Mouse (Mus musculus) hindbrain, embryonic 15.5 days (tissue): ENCODE results near the gene Nkx2-3. TPM values are rescaled to one million over a fixed set of nuclear protein-coding genes. Genes with fewer than 3 reads are reported as not detected.

Experiments
- ATAC-seq: fragments of 200-750 bp; cut with Nextera tagmentation; 2 replicates; pipeline ENCODE4 v1.8.0; 2017; ENCODE audit warnings: low read depth, moderate number of reproducible peaks, moderate TSS enrichment; ENCODE audit not compliant: low FRiP score
- H3K27ac ChIP-seq: fragments of 300-500 bp; sonication (generic); replicated peaks from 2 replicates; pipeline ENCODE4 v1.5.1; 2015; ENCODE audit warnings: mild to moderate bottlenecking, inconsistent platforms
- H3K27me3 ChIP-seq: fragments of 300-500 bp; sonication (generic); 2 replicates; pipeline ENCODE4 v1.6.1; 2015; ENCODE audit warnings: control low read depth, inconsistent platforms
- H3K36me3 ChIP-seq: fragments of 300-500 bp; sonication (generic); 2 replicates; pipeline ENCODE4 v1.6.1; 2015; ENCODE audit warnings: control low read depth, inconsistent platforms
- H3K4me1 ChIP-seq: fragments of 300-500 bp; sonication (generic); replicated peaks from 2 replicates; pipeline ENCODE4 v1.6.1; 2015; ENCODE audit warnings: control low read depth, inconsistent platforms
- H3K4me2 ChIP-seq: fragments of 300-500 bp; sonication (generic); 2 replicates; pipeline ENCODE4 v1.6.1; 2015; ENCODE audit warnings: moderate library complexity, mild to moderate bottlenecking, inconsistent platforms
- H3K4me3 ChIP-seq: fragments of 300-500 bp; sonication (generic); 2 replicates; pipeline ENCODE4 v1.5.1; 2015; ENCODE audit warnings: mild to moderate bottlenecking, inconsistent platforms
- H3K9ac ChIP-seq: fragments of 300-500 bp; sonication (generic); 2 replicates; pipeline ENCODE4 v1.6.1; 2015; ENCODE audit warnings: inconsistent platforms
- H3K9me3 ChIP-seq: fragments of 300-500 bp; sonication (generic); 2 replicates; pipeline ENCODE4 v1.6.1; 2016; ENCODE audit warnings: control low read depth, inconsistent platforms
- WGBS: fragments of 180-500 bp; shearing (Covaris S2); methylation state at CpG from one replicate; pipeline ENCODE4 v1.1.7; 2015; 5-methylcytosine and 5-hydroxymethylcytosine counted together
- polyA plus RNA-seq: library from polyadenylated mRNA; unstranded; fragments of >200 nt; fragmentation: Nextera tagmentation; extraction: Ambion mirVana; gene quantifications from 2 replicates; pipeline ENCODE4 v1.2.1, GENCODE M21; 2015

Gene Nkx2-3
- polyA plus RNA-seq, 1 experiment from 2014 or later: 0.21 TPM

DNA sequence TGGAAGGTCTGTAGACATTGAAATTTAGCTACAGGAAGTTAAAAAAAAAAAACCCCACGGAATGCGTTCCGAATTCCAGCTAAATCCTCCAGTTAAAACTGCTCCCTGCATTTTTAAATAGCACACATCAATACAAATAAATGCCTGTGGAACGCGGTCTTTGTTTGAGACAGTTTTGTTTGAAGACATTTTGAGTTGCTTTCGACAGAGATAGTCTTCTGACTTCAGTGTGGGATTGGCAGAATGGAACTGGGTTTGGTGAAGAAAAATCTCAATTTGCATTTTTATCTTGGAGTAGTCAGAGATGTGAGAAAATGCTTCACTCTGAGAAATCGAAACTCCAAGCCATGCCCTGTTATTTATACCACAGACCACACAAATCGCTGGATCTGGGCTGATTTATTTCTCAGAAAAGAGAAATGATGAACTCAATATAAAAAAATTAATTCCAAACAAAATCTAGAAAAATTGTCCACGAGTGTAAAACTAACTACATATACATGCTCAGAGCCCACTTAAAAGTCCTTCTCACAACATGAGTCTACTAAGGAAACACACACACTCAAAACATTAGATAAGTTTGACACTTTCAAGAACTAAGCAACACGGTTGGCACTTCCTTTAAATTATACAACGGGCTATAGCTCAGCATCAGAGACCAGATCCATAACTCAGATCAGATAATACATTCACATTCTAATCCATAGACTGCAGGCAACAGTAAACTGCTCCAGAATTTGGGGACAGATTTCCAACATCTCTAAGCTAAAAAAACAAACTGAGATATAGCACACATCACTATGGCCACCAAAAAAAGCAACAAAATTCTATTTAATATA, 4.1 kb upstream of the Nkx2-3 start:
- H3K4me3 ChIP-seq: no peak overlapping the region
- H3K27ac ChIP-seq: no peak overlapping the region
- H3K27me3 ChIP-seq: peaks cover 94% of the 10 kb centered on the region
- no peak for ATAC-seq
- WGBS: 3% methylated on average over 11 of the region's 11 CpGs
- H3K9ac ChIP-seq: no peak overlapping the region
- no peaks in the 10 kb centered on the region for H3K4me1 ChIP-seq
- no peak overlapping the region for H3K4me2 ChIP-seq
- no peaks in the 10 kb centered on the region for H3K9me3 ChIP-seq
- no peaks in the 10 kb centered on the region for H3K36me3 ChIP-seq

DNA sequence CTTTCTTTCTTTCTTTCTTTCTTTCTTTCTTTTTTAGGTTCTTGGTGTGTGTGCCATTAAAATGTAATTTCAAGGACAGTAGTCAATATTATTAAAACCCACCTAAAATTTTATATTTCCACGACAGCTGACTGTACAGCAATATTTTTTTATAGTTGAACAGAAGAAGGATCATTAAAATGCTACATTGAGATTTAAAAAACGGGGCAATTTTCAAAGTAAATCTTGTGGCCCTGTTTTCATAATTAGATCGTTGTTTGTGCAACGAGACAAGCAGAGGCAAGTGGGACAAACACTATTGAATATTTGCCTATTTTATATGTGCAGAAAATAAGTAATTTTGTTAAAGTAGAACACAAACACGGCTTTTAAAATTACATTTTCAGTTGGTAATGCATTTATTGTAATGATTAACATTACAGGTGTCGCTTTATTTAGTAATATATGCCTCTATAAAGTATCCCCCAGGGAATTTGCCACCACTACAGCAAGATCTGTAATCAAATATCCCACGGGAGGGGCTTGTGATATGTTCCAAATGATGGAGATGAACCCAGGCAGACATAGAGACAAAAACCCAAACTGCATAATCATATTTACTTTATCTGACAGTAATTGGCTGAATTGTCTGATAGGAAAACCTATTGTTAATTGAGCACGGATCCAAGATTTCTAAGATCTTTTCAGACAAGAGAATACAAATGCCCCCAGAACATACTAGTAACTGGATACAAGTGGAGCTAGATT, 3.2 kb upstream of the Nkx2-3 start:
- 13% methylated on average over 8 of the region's 8 CpGs for WGBS

DNA sequence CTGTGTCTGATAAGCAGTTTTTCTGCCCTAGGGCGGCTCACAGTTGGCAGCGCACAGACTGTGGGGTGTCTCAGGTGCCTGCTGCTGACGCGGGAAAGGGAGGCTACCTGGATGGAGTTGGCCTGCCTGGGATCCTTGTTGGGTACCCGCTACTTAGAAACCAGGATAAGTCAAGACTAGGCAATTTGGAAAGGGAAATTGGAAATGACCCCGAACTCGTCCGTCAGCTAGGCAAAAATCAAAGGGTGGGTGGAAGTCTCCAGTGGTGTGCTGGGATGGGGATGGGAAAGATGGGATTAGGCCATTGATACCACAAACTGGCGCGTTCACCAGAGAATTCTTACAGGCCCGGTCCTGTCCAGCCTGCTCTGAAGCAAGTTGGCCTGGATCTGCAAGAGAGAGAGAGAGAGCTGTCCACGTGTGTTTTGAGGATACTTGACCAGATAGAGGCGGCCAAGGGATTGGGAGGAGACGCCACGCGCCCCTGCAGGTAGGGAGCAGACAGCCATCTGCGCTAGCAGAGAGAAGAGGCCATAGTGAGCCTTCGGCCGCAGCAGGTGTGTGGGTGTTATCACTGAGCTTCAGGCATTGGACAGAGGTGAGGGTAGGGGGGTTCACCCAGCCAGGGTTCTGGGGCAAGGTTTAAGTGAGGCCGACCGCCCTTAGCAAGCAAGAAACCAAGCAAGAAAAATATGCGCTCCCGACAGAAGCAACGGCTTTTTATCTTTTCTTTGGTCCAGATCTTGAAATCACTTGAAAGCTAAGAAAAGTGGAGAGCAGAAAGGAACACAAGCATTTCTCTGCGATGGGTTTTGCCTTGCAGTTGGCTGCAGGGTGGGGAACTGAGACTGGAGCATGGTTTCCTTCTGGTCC, 2.4 kb upstream of the Nkx2-3 start:
- Histone ChIP-seq H3K4me2 (no peak overlapping the region), H3K36me3 (no peaks in the 10 kb centered on the region), H3K4me3 (no peak overlapping the region), H3K9me3 (no peaks in the 10 kb centered on the region), H3K4me1 (peaks cover 5% of the 10 kb centered on the region), H3K9ac (no peak overlapping the region), H3K27me3 (peaks cover 82% of the 10 kb centered on the region), H3K27ac (no peak overlapping the region)
- 1% methylated on average over 25 of the region's 25 CpGs for WGBS
- ATAC-seq: no peak

More for the DNA sequence above, 3.2 kb upstream of the Nkx2-3 start:
- Histone ChIP-seq H3K9me3 (no peaks in the 10 kb centered on the region), H3K4me2 (no peak overlapping the region), H3K4me3 (no peak overlapping the region), H3K27me3 (peaks cover 90% of the 10 kb centered on the region), H3K36me3 (no peaks in the 10 kb centered on the region), H3K27ac (no peak overlapping the region), H3K4me1 (no peaks in the 10 kb centered on the region), H3K9ac (no peak overlapping the region)
- ATAC-seq: no peak

DNA sequence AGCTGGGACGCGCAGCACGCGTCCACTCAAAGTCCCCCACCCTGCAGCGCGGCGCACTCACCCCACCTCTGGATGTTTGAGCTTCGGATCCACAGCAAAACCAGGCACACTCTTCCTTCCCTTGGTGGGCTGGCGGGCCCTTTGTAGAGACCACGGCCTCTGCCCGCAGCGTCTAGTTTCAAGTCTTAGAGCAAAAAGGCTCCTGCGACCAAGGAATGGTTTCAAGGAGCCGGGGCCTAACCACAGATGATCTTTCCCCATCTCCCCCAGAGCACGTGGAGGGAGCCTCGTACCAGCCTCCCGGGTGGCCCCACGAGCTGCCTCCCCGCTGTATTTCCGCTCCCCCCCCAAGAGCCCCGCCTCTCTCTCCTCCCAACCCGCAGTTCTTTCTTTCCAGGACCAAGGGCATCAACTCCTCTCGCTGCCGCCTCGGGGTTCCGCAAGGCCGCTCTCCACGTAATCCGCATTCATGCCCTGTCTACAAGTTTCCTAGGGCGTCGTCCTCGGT, 1.7 kb upstream of the Nkx2-3 start:
- Histone ChIP-seq H3K36me3 (no peaks in the 10 kb centered on the region), H3K27me3 (peaks cover 78% of the 10 kb centered on the region), H3K27ac (no peak overlapping the region), H3K9me3 (no peaks in the 10 kb centered on the region), H3K4me1 (peaks cover 7% of the 10 kb centered on the region), H3K9ac (no peak overlapping the region), H3K4me3 (no peak overlapping the region), H3K4me2 (no peak overlapping the region)
- 1% methylated on average over 31 of the region's 32 CpGs for WGBS
- no peak for ATAC-seq

DNA sequence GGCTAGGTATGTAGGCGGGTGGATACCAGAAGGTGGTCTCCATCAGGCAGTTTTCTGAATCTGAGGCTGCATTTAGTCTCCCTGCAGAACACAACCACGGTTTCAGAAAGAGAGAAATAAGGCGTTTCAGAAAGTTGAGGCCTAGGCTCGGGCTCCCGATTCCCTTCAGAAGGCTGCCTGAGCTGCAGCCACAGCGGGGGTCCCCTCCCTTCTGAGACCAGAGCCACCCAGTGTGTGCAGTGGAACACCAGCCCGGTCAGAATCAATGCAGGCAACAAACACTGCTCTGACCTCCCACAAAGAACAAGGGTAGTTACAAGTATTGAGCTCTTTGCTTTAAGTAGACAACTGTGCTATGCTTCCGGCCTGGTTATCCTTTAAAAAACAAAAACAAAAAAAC, 1.0 kb upstream of the Nkx2-3 start:
- H3K4me2 ChIP-seq: no peak overlapping the region
- H3K36me3 ChIP-seq: no peaks in the 10 kb centered on the region
- no peak overlapping the region for H3K4me3 ChIP-seq
- H3K9ac ChIP-seq: no peak overlapping the region
- peaks cover 74% of the 10 kb centered on the region for H3K27me3 ChIP-seq
- H3K9me3 ChIP-seq: no peaks in the 10 kb centered on the region
- no peak overlapping the region for H3K27ac ChIP-seq
- 8% methylated on average over 8 of the region's 8 CpGs for WGBS
- peaks cover 9% of the 10 kb centered on the region for H3K4me1 ChIP-seq
- no peak for ATAC-seq

DNA sequence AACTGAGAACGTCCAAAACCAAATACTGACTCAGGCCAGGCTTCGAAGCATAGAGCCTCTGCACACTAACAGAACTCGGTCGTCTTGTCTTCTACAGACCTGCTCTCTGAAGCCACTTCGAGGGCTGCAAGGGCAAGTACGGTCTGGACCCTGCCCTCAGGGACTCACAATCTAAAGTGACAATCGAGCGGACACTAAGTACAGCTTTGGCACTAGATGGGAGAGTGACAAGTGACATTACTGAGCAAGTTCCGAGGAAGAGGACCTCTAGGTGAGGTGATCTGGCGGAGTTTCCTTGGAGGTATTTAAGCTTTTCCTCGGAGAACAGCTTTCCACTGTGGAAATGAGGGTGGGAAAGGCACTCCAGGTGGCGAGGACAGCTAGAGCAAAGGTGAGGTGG, 564 bp upstream of the Nkx2-3 start:
- WGBS: 4% methylated on average over 12 of the region's 12 CpGs
- Histone ChIP-seq H3K9me3 (no peaks in the 10 kb centered on the region), H3K4me3 (no peak overlapping the region), H3K4me2 (no peak overlapping the region), H3K36me3 (no peaks in the 10 kb centered on the region), H3K27ac (no peak overlapping the region), H3K9ac (no peak overlapping the region), H3K27me3 (peaks cover 70% of the 10 kb centered on the region), H3K4me1 (peaks cover 13% of the 10 kb centered on the region)
- no peak for ATAC-seq

DNA sequence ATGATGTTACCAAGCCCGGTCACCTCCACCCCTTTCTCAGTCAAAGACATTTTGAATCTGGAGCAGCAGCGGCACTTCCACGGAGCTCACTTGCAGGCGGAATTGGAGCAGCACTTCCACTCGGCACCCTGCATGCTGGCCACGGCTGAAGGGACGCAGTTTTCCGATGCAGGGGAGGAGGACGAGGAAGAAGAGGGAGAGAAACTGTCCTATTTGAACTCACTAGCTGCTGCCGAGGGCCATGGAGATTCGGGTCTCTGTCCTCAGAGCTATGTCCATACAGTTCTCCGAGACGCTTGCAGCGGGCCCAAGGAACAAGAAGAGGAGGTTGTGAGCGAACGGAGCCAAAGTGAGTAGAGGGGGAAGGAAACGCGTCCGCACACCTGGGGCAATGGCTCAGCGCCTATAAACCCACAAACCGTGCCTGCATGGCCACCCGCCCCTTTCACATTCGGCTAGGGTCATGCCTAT, 411 bp downstream of the Nkx2-3 start:
- H3K27me3 ChIP-seq: peaks cover 70% of the 10 kb centered on the region
- peaks cover 15% of the 10 kb centered on the region for H3K4me1 ChIP-seq
- H3K9ac ChIP-seq: no peak overlapping the region
- no peaks in the 10 kb centered on the region for H3K9me3 ChIP-seq
- H3K4me2 ChIP-seq: no peak overlapping the region
- ATAC-seq: no peak
- no peak overlapping the region for H3K4me3 ChIP-seq
- WGBS: under 1% methylated on average over 23 of the region's 23 CpGs
- no peak overlapping the region for H3K27ac ChIP-seq
- no peaks in the 10 kb centered on the region for H3K36me3 ChIP-seq

DNA sequence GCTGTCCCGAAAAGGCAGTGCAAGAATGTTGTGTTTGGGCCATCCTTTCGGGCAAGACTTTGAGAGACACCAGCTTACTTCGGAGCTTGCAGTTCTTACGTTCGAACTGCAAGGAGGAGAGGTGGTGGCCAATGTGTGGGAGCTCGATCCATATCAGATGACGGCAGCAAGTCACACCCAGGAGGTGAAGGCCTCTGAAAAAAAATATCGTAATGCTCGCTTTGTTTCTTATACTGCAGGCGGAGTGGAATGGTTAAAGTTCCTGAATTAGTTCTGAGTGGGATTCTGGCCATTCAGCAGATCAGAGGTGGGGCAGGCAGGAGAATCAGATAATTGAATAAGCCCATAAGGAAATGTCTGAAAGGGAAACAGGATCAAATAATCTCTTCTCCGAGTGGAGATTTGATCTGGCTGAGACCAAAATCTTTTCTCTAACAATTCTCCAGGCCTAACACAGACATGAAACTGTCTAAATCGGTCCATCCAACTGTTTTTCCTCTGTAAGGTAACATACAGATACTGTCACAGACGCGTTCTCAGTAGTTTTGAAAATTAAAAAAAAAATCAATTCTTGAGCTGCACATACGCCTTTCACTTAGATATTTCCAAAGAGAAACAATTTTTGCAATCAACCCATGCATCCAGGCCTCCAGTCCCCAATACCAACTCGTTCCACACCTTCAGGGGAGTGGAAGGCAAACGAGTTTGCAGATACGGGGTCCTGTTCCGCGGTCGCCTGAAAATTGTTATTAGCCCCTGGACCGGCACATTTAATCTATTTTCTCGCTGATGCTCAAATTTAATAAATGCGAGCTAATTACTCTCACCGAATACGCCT, 1.4 kb downstream of the Nkx2-3 start:
- 2% methylated on average over 26 of the region's 26 CpGs for WGBS
- H3K27ac ChIP-seq: no peak overlapping the region
- no peaks in the 10 kb centered on the region for H3K9me3 ChIP-seq
- peaks cover 70% of the 10 kb centered on the region for H3K27me3 ChIP-seq
- no peaks in the 10 kb centered on the region for H3K36me3 ChIP-seq
- no peak for ATAC-seq
- no peak overlapping the region for H3K4me3 ChIP-seq
- H3K4me2 ChIP-seq: no peak overlapping the region
- no peak overlapping the region for H3K9ac ChIP-seq
- peaks cover 15% of the 10 kb centered on the region for H3K4me1 ChIP-seq

DNA sequence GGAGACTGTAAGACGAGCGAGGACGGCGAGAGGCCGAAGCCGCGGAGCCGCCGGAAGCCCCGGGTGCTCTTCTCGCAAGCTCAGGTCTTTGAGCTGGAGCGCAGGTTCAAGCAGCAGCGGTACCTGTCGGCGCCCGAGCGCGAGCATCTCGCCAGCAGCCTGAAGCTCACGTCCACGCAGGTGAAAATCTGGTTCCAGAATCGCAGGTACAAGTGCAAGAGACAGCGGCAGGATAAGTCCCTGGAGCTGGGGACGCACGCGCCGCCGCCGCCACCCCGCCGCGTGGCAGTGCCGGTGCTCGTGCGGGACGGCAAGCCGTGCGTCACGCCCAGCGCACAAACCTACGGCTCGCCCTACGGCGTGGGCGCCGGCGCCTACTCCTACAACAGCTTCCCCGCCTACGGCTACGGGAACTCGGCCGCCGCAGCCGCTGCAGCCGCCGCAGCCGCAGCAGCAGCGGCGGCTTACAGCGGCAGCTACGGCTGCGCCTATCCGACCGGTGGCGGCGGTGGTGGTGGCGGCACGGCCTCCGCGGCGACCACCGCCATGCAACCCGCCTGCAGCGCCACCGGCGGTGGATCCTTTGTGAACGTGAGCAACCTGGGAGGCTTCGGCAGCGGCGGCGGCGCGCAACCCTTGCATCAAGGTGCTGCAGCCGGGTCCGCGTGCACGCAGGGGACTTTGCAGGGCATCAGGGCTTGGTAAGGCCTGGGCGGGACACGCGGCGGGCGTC, 2.4 kb downstream of the Nkx2-3 start:
- peak overlapping the region; percentile 18 for H3K4me3 ChIP-seq
- no peak for ATAC-seq
- peaks cover 72% of the 10 kb centered on the region for H3K27me3 ChIP-seq
- H3K27ac ChIP-seq: no peak overlapping the region
- no peaks in the 10 kb centered on the region for H3K9me3 ChIP-seq
- no peak overlapping the region for H3K9ac ChIP-seq
- H3K4me1 ChIP-seq: peaks cover 15% of the 10 kb centered on the region
- peak overlapping the region; percentile 42 for H3K4me2 ChIP-seq
- under 1% methylated on average over 90 of the region's 92 CpGs for WGBS
- H3K36me3 ChIP-seq: no peaks in the 10 kb centered on the region

DNA sequence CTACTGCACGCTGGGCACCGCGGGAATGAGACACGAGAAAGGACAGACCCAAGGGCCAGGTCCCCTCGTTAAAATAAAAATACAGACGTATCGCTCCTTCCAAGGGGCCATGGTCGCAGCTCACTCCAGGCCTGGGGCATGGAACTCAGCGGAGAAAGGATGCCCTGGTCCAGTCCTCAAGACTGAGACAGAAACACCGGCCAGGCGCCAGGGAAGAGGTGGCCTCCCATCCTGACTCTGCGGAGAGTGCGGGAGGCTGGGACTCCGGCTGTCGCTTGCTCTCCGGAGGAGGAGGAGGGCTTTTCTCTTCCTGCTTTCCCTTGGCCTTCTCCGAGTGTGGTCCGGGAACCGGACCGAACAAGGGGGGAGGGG, 2.9 kb downstream of the Nkx2-3 start:
- ATAC-seq: no peak
- Histone ChIP-seq H3K9ac (no peak overlapping the region), H3K4me1 (peaks cover 15% of the 10 kb centered on the region), H3K36me3 (no peaks in the 10 kb centered on the region), H3K27me3 (peaks cover 73% of the 10 kb centered on the region), H3K4me2 (peak overlapping the region; percentile 42), H3K27ac (no peak overlapping the region), H3K4me3 (peak overlapping the region; percentile 18; the same call in 1 of the 2 replicates), H3K9me3 (no peaks in the 10 kb centered on the region)
- under 1% methylated on average over 20 of the region's 20 CpGs for WGBS
